Mouse (Mus musculus): ENCODE results near the gene Stpg2. TPM values are rescaled to one million over a fixed set of nuclear protein-coding genes. Genes with fewer than 3 reads are reported as not detected.

Stpg2 gene
- polyA plus RNA-seq, 1 experiment from 2014 or later: not detected

GRCm38 (mm10) chr3:139739388-139739787, 533.9 kb downstream of the Stpg2 start:
- whole genome bisulfite sequencing (ENCODE audit: insufficient replicate concordance): 83% methylated on average over 4 of the region's 4 CpGs
- H3K9me3 ChIP-seq (ENCODE audit: low read length): no peaks in the 10 kb centered on the region

More at GRCm38 (mm10) chr3:139739388-139739787, 533.9 kb downstream of the Stpg2 start:
- Histone ChIP-seq H3K4me2 (ENCODE audit: low read depth, low read length) (no peak overlapping the region), H3K4me1 (ENCODE audit: insufficient read depth) (no peaks in the 10 kb centered on the region), H3K36me3 (replicated peaks; ENCODE audit: insufficient read depth, low read length) (no peaks in the 10 kb centered on the region), H3K4me3 (ENCODE audit: low read depth, low read length) (no peak overlapping the region), H3K27ac (ENCODE audit: low read depth) (no peak overlapping the region), H3K27me3 (ENCODE audit: insufficient read depth, low read length) (no peaks in the 10 kb centered on the region), H3K9ac (replicated peaks) (no peak overlapping the region)
- no peak for ATAC-seq
- no peak for TF ChIP-seq CTCF (IDR thresholded peaks at IDR 0.05; ENCODE audit: low read depth)
- TF ChIP-seq EP300 (IDR thresholded peaks at IDR 0.05; ENCODE audit: low read depth): no peak
- DNase-seq: no peak

Other genes with a start within 250 kb of the Stpg2 start
- gene Rap1gds1, start 130.5 kb upstream of the Stpg2 start, polyA plus RNA-seq (2015; fragmentation: Nextera tagmentation; extraction: Ambion mirVana): 8.3 and 9.9 TPM in 2 replicates